Mouse (Mus musculus): ENCODE data around the gene Atat1. TPM values are rescaled to one million over a fixed set of nuclear protein-coding genes. Genes with fewer than 3 reads are reported as not detected.

The Atat1 gene
- polyA plus RNA-seq, 1 experiment from 2014 or later: 422 TPM

- H3K36me3 ChIP-seq: no peaks in the 10 kb centered on the region
- peaks cover 33% of the 10 kb centered on the region for H3K4me1 ChIP-seq (replicated peaks)
- H3K4me2 ChIP-seq: peak within 1 kb of the TSS; percentile 78
- under 1% methylated on average over 83 of the region's 83 CpGs for WGBS
- peak; percentile 96 for ATAC-seq (ENCODE audit: low FRiP score, low read depth)
- peak within 1 kb of the TSS; percentile 76 for H3K9ac ChIP-seq
- peak within 1 kb of the TSS; percentile 98 for H3K27ac ChIP-seq (replicated peaks)
- H3K9me3 ChIP-seq: no peaks in the 10 kb centered on the region
- H3K27me3 ChIP-seq: no peaks in the 10 kb centered on the region
- H3K4me3 ChIP-seq: peak within 1 kb of the TSS; percentile 55
Measured at GRCm38 (mm10) chr17:35916297-35917142, 6.6 kb upstream of the Atat1 start, which contains the start of the genes Mrps18b and Ppp1r10. TSS of gene Mrps18b (minus strand) at chr17:35916389. TSS of gene Ppp1r10 (plus strand) at chr17:35916434.

GRCm38 (mm10) chr17:35915538-35916296 is 5.8 kb upstream of the Atat1 start:
- 4% methylated on average over 28 of the region's 28 CpGs for WGBS
- H3K27me3 ChIP-seq: no peaks in the 10 kb centered on the region
- peak overlapping the region; percentile 78 for H3K4me2 ChIP-seq
- H3K4me1 ChIP-seq (replicated peaks): peaks cover 25% of the 10 kb centered on the region
- H3K9ac ChIP-seq: peak overlapping the region; percentile 76
- H3K4me3 ChIP-seq: peak overlapping the region; percentile 55
- H3K36me3 ChIP-seq: no peaks in the 10 kb centered on the region
- H3K9me3 ChIP-seq: no peaks in the 10 kb centered on the region
- peak overlapping the region; percentile 98 for H3K27ac ChIP-seq (replicated peaks)
- no peak for ATAC-seq (ENCODE audit: low FRiP score, low read depth)

GRCm38 (mm10) chr17:35914975-35915374 is 5.1 kb upstream of the Atat1 start:
- H3K36me3 ChIP-seq: no peaks in the 10 kb centered on the region
- H3K27ac ChIP-seq (replicated peaks): no peak overlapping the region
- WGBS: 82% methylated on average over 6 of the region's 6 CpGs
- peaks cover 21% of the 10 kb centered on the region for H3K4me1 ChIP-seq (replicated peaks)
- no peak for ATAC-seq (ENCODE audit: low FRiP score, low read depth)
- 0 out of 2 replicates have a peak overlapping the region, but pooled peaks have one; percentile 76 for H3K9ac ChIP-seq
- peak overlapping the region; percentile 78 for H3K4me2 ChIP-seq
- H3K4me3 ChIP-seq: peak overlapping the region; percentile 55
- H3K27me3 ChIP-seq: no peaks in the 10 kb centered on the region
- no peaks in the 10 kb centered on the region for H3K9me3 ChIP-seq

GRCm38 (mm10) chr17:35909186-35909918 is 523 bp downstream of the Atat1 start:
- ATAC-seq (ENCODE audit: low FRiP score, low read depth): peak; percentile 33

GRCm38 (mm10) chr17:35907609-35908008 is 2.3 kb downstream of the Atat1 start:
- H3K4me2 ChIP-seq: peak overlapping the region; percentile 73; the same call in 1 of the 2 replicates
- H3K36me3 ChIP-seq: peaks cover 49% of the 10 kb centered on the region
- no peak for ATAC-seq (ENCODE audit: low FRiP score, low read depth)
- H3K27me3 ChIP-seq: no peaks in the 10 kb centered on the region
- no peak overlapping the region for H3K4me3 ChIP-seq
- 84% methylated on average over 2 of the region's 2 CpGs for WGBS
- peaks cover 21% of the 10 kb centered on the region for H3K4me1 ChIP-seq (replicated peaks)
- H3K27ac ChIP-seq (replicated peaks): no peak overlapping the region
- no peaks in the 10 kb centered on the region for H3K9me3 ChIP-seq
- peak overlapping the region; percentile 25; the same call in 1 of the 2 replicates for H3K9ac ChIP-seq

More at GRCm38 (mm10) chr17:35909186-35909918, 523 bp downstream of the Atat1 start:
- Histone ChIP-seq H3K4me2 (peak overlapping the region; percentile 73), H3K4me1 (replicated peaks) (peaks cover 21% of the 10 kb centered on the region), H3K36me3 (peaks cover 33% of the 10 kb centered on the region), H3K9ac (peak overlapping the region; percentile 73), H3K4me3 (peak overlapping the region; percentile 67), H3K27ac (replicated peaks) (peak overlapping the region; percentile 91), H3K9me3 (no peaks in the 10 kb centered on the region), H3K27me3 (no peaks in the 10 kb centered on the region)
- WGBS: 13% methylated on average over 20 of the region's 20 CpGs

- H3K36me3 ChIP-seq: peaks cover 67% of the 10 kb centered on the region
- H3K27me3 ChIP-seq: no peaks in the 10 kb centered on the region
- H3K9me3 ChIP-seq: no peaks in the 10 kb centered on the region
- no peak overlapping the region for H3K4me2 ChIP-seq
- 100% methylated on average over 1 of the region's 1 CpGs for WGBS
- H3K4me1 ChIP-seq (replicated peaks): peaks cover 21% of the 10 kb centered on the region
- no peak overlapping the region for H3K27ac ChIP-seq (replicated peaks)
- ATAC-seq (ENCODE audit: low FRiP score, low read depth): no peak
- H3K4me3 ChIP-seq: no peak overlapping the region
- H3K9ac ChIP-seq: no peak overlapping the region
Measured at GRCm38 (mm10) chr17:35905587-35905986, 4.3 kb downstream of the Atat1 start.

DNA sequence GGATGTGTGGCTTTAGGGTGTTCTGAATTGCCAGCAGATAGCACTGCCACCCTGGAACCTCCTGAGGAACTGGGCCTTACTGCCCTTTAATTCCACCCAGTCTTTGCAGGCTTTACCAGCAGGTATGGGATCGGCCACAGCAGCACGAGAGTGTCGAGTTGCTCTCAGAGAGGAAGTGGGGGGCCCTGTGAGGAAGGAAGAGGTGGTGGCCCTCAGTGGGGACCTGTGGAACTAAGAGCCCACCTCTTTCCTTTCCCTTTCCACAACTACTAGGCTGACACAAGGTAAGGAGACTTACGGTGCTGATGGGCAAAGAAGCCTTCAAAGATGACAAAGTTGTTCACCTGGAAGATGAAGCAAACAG is 5.9 kb downstream of the Atat1 start:
- Histone ChIP-seq H3K36me3 (peaks cover 83% of the 10 kb centered on the region), H3K9ac (no peak overlapping the region), H3K4me3 (no peak overlapping the region), H3K9me3 (no peaks in the 10 kb centered on the region), H3K4me1 (replicated peaks) (peaks cover 13% of the 10 kb centered on the region), H3K27ac (replicated peaks) (no peak overlapping the region), H3K27me3 (no peaks in the 10 kb centered on the region), H3K4me2 (no peak overlapping the region)
- ATAC-seq (ENCODE audit: low FRiP score, low read depth): no peak
- 88% methylated on average over 4 of the region's 4 CpGs for WGBS

- Histone ChIP-seq H3K4me1 (replicated peaks) (peaks cover 8% of the 10 kb centered on the region), H3K4me3 (no peak overlapping the region), H3K9me3 (no peaks in the 10 kb centered on the region), H3K9ac (no peak overlapping the region), H3K4me2 (no peak overlapping the region), H3K27ac (replicated peaks) (no peak overlapping the region), H3K27me3 (no peaks in the 10 kb centered on the region), H3K36me3 (peaks cover 86% of the 10 kb centered on the region)
- no peak for ATAC-seq (ENCODE audit: low FRiP score, low read depth)
- WGBS: 93% methylated on average over 9 of the region's 9 CpGs
Measured at GRCm38 (mm10) chr17:35903343-35903991, 6.4 kb downstream of the Atat1 start.

GRCm38 (mm10) chr17:35900636-35901035 is 9.2 kb downstream of the Atat1 start:
- Histone ChIP-seq H3K4me3 (no peak overlapping the region), H3K4me2 (no peak overlapping the region), H3K4me1 (replicated peaks) (peaks cover 20% of the 10 kb centered on the region), H3K9me3 (no peaks in the 10 kb centered on the region), H3K27ac (replicated peaks) (no peak overlapping the region), H3K9ac (no peak overlapping the region), H3K36me3 (peaks cover 72% of the 10 kb centered on the region), H3K27me3 (no peaks in the 10 kb centered on the region)
- 91% methylated on average over 3 of the region's 3 CpGs for WGBS
- no peak for ATAC-seq (ENCODE audit: low FRiP score, low read depth)

DNA sequence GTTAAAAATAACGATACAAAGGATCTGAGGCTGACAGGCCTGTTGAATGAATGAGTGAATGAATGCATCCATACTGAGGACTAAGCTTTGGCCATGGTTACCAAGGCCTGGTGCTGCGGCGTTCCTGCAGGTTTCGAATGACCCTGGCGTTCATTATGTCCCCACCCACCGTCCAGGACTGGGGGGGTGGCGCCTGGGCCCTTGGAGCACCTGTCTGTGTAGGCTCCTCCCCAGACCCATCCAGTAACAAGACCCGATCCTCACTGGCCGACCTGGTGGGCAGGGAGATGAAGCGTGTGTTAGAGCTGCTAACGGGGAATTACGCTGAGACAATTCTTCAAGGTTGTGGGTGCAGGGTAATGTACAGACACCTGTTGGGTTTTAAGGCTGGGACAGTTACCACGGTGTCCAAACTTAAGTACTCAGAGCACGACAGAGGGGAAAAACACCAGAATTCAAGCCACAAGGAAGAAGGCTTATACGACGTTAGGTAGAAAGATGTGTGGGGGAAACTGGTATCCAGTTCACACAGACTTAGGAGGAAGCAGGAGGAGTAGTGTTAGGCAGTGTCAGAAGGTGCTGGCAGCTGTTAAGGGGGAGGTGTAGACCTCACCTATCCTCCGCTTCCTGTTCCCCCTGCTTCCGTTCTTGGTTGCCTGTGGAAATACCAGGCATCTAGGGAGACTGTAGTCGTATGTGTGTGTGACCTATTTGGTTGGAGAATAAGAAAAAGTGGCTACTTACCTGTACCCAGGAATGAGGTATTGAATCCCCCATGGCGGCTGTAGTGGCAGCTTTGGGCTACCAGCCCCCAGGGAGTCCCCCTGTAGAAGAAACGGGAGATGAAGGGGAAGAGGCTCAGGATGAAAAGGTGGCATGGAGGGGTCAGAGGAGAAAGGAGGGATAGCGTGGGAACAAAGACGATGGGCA is 12.0 kb downstream of the Atat1 start:
- Histone ChIP-seq H3K36me3 (peaks cover 66% of the 10 kb centered on the region), H3K27ac (replicated peaks) (peak overlapping the region; percentile 98), H3K4me1 (replicated peaks) (peaks cover 23% of the 10 kb centered on the region), H3K4me2 (peak overlapping the region; percentile 86), H3K27me3 (no peaks in the 10 kb centered on the region), H3K4me3 (peak overlapping the region; percentile 76), H3K9me3 (no peaks in the 10 kb centered on the region), H3K9ac (peak overlapping the region; percentile 85)
- 45% methylated on average over 23 of the region's 23 CpGs for WGBS
- peak; percentile 49 for ATAC-seq (ENCODE audit: low FRiP score, low read depth)
